Mouse (Mus musculus) ES-Bruce4 (cell line): ENCODE data around the gene Hist2h2ab.

ENCODE experiments used
- CTCF ChIP-seq: IDR thresholded peaks from one replicate; pipeline ENCODE4 v1.8.1; 2011; ENCODE audit warnings: low read depth, low read length
- POLR2A ChIP-seq: IDR thresholded peaks from one replicate; pipeline ENCODE4 v1.8.1; 2011; ENCODE audit warnings: low read length; ENCODE audit not compliant: insufficient read depth

GRCm38 (mm10) chr3:96236834-96237334 is 17.2 kb downstream of the Hist2h2ab start:
- TF ChIP-seq CTCF (no peak), POLR2A (no peak)
